Mouse (Mus musculus) lung, postnatal 0 days (tissue): ENCODE data around the gene Bnipl.
"Not testable (repeated sequence)": the region's sequence is repeated elsewhere in the genome, so short reads cannot be mapped to it uniquely, and the experiment has no call there.

Experiments used
- CTCF ChIP-seq: IDR thresholded peaks from 2 replicates; pipeline ENCODE4 v1.5.1; 2016; ENCODE audit warnings: antibody characterized with exemption, mild to moderate bottlenecking
- EP300 ChIP-seq: IDR thresholded peaks from 2 replicates; pipeline ENCODE4 v1.6.1; 2016; ENCODE audit warnings: antibody characterized with exemption, mild to moderate bottlenecking, control low read depth

GRCm38 (mm10) chr3:95212889-95213608 lies 37.9 kb downstream of the Bnipl start:
- TF ChIP-seq CTCF, EP300: not testable (repeated sequence)
